Mouse (Mus musculus) c-Kit-negative CD71-positive TER-119-positive erythroid progenitor cells, embryonic 14.5 days (primary cell): ENCODE measurements around the gene Ubn2.
A peak's percentile ranks its signal among the peaks of the same experiment; 100 is the strongest.
"Not testable (repeated sequence)": the region's sequence is repeated elsewhere in the genome, so short reads cannot be mapped to it uniquely, and the experiment has no call there.

Experiments used
- DNase-seq: peaks from one replicate; pipeline ENCODE4 v3.0.0-alpha.2; 2013; ENCODE audit warnings: low read depth, low spot score

Gene Ubn2

GRCm38 (mm10) chr6:38533428-38534405 lies 100.0 kb downstream of the Ubn2 start, which contains the start of gene Fmc1:
Gene Fmc1 (plus strand): TSS chr6:38533502.
- DNase-seq, result peak; percentile 98

GRCm38 (mm10) chr6:38534640-38535365 lies 101.1 kb downstream of the Ubn2 start:
- DNase-seq, result peak; percentile 97

- no peak for DNase-seq
Observed at GRCm38 (mm10) chr6:38535366-38535690, 101.6 kb downstream of the Ubn2 start.

GRCm38 (mm10) chr6:38535788-38536187 lies 102.0 kb downstream of the Ubn2 start:
- DNase-seq, result no peak

GRCm38 (mm10) chr6:38544141-38544540 lies 110.4 kb downstream of the Ubn2 start:
- DNase-seq, result not testable (repeated sequence)

- DNase-seq, result not testable (repeated sequence)
Observed at GRCm38 (mm10) chr6:38547005-38547404, 113.3 kb downstream of the Ubn2 start.

- DNase-seq, result no peak
Observed at GRCm38 (mm10) chr6:38547707-38548106, 114.0 kb downstream of the Ubn2 start.

- DNase-seq, result not testable (repeated sequence)
Observed at GRCm38 (mm10) chr6:38548595-38548994, 114.8 kb downstream of the Ubn2 start.

GRCm38 (mm10) chr6:38549840-38550239 lies 116.1 kb downstream of the Ubn2 start:
- DNase-seq, result not testable (repeated sequence)

GRCm38 (mm10) chr6:38550250-38551061 lies 116.7 kb downstream of the Ubn2 start:
- peak; percentile 69 for DNase-seq

GRCm38 (mm10) chr6:38551062-38551988 lies 117.6 kb downstream of the Ubn2 start, which contains the start of gene Luc7l2:
Gene Luc7l2 (plus strand): TSS chr6:38551334.
- DNase-seq, result peak; percentile 94

GRCm38 (mm10) chr6:38551989-38552635 lies 118.4 kb downstream of the Ubn2 start:
- peak; percentile 92 for DNase-seq

GRCm38 (mm10) chr6:38552636-38553000 lies 118.9 kb downstream of the Ubn2 start:
- no peak for DNase-seq
